Mouse (Mus musculus): ENCODE measurements around the gene Dnm2.

Dnm2 gene

GRCm38 (mm10) chr9:21551049-21551448 lies 126.3 kb downstream of the Dnm2 start:
- DNase-seq = no peak

DNA sequence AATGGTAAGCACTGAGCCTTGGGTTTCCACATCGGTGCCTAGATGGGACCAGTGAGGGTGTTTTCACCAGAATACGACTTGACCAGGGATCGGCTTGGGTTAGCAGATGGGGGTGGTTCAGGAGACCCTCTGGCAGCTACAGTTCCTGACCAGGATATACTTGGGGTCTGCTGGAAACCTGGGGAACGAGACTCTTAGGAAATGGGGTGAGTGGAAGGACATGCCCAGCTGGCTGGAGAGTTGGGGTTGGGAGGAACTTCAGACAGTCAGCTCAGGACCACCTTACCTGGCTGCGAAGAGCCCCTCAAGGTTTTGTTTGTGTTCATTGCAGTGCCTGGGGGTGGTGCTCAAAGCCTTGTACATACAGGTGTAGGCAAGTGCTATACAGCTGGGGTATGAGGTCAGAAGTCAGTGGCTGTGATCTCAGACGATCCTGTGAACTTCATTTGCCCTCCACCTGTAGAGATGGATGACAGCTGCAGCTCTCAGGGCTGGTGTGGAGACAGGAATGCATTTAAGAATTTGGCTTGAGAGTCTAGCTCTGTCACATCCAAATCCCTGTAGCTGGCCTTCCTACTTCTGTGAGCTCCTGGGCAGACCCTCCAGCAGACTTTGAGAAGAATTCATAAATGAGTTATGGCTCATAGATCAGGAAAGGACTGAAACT lies 129.0 kb downstream of the Dnm2 start:
- DNase-seq = no peak

- DNase-seq = no peak
These were observed 130.6 kb downstream of the Dnm2 start for GRCm38 (mm10) chr9:21555198-21555742.

GRCm38 (mm10) chr9:21556996-21557395 lies 132.3 kb downstream of the Dnm2 start:
- DNase-seq = no peak
